Mouse (Mus musculus) ES-Bruce4 (cell line): ENCODE results near the gene Agbl4.

ENCODE experiments used
- CTCF ChIP-seq: IDR thresholded peaks from one replicate; pipeline ENCODE4 v1.8.1; 2011; ENCODE audit warnings: low read depth, low read length
- EP300 ChIP-seq: IDR thresholded peaks from 2 replicates; pipeline ENCODE4 v1.6.1; 2011; ENCODE audit warnings: low read depth, low read length; ENCODE audit not compliant: insufficient read depth

GRCm38 (mm10) chr4:111233849-111234248 lies 836.4 kb downstream of the Agbl4 start:
- TF ChIP-seq CTCF (no peak), EP300 (no peak)
